ENCODE assay signal across 8 mouse cellular contexts in genomic region chr5:139404801-139405401, GRCm38 (mm10). TPM values are rescaled to one million over a fixed set of nuclear protein-coding genes. Genes with fewer than 3 reads are reported as not detected.
DNase-seq lines count a peak whose midpoint lies in the region; ATAC-seq and TF ChIP-seq lines count a peak whose summit lies in the region.
"Had no signal": no experiment of that assay in that cellular context is flagged by ENCODE, and none has a peak within 500 bp of the region (broad histone marks: within the 10 kb centered on the region; RNA-seq: fewer than 3 reads in every experiment).

TSS of gene C130050O18Rik (plus strand) at chr5:139405280.

- H3K27me3 ChIP-seq in liver, adult 2 months (ENCODE audit: control insufficient read depth, insufficient read depth, low read length) = no peaks in the 10 kb centered on the region
- H3K27me3 ChIP-seq in embryonic facial prominence, embryonic 15.5 days = no peaks in the 10 kb centered on the region
- H3K27me3 ChIP-seq in limb, embryonic 15.5 days = no peaks in the 10 kb centered on the region
- H3K27me3 ChIP-seq in neural tube, embryonic 13.5 days = no peaks in the 10 kb centered on the region
- H3K27me3 ChIP-seq: hindbrain, embryonic 15.5 days had no signal

- H3K27ac ChIP-seq in liver, adult 2 months (replicated peaks; ENCODE audit: insufficient read depth, low read depth, low read length) = peak within 1 kb of the TSS; percentile 10; the same call in 1 of the 2 replicates
- peak within 1 kb of the TSS; percentile 12; the same call in 1 of the 2 replicates for H3K27ac ChIP-seq in embryonic facial prominence, embryonic 15.5 days (replicated peaks)
- peak within 1 kb of the TSS; percentile 83 for H3K27ac ChIP-seq in limb, embryonic 15.5 days
- H3K27ac ChIP-seq in neural tube, embryonic 13.5 days (replicated peaks) = peak within 1 kb of the TSS; percentile 70
- H3K27ac ChIP-seq: hindbrain, embryonic 15.5 days had no signal

- H3K79me2 ChIP-seq in liver, adult 2 months (ENCODE audit: control insufficient read depth, insufficient read depth, low read length) = no peaks in the 10 kb centered on the region

- TF ChIP-seq POLR2A in liver, adult 2 months (IDR thresholded peaks at IDR 0.05; ENCODE audit: extremely low read depth, insufficient read depth, low read length) = no peak

- H3K9ac ChIP-seq in liver, adult 2 months (ENCODE audit: low read depth, low read length) = 0 out of 2 replicates have a peak within 1 kb of the TSS, but pooled peaks have one; percentile 39
- no peak within 1 kb of the TSS for H3K9ac ChIP-seq in embryonic facial prominence, embryonic 15.5 days
- no peak within 1 kb of the TSS for H3K9ac ChIP-seq in limb, embryonic 15.5 days
- no peak within 1 kb of the TSS for H3K9ac ChIP-seq in neural tube, embryonic 13.5 days
- H3K9ac ChIP-seq: hindbrain, embryonic 15.5 days had no signal

- H3K36me3 ChIP-seq in liver, adult 2 months (ENCODE audit: control insufficient read depth, insufficient read depth, low read length) = no peaks in the 10 kb centered on the region
- no peaks in the 10 kb centered on the region for H3K36me3 ChIP-seq in embryonic facial prominence, embryonic 15.5 days
- no peaks in the 10 kb centered on the region for H3K36me3 ChIP-seq in limb, embryonic 15.5 days
- H3K36me3 ChIP-seq in neural tube, embryonic 13.5 days = no peaks in the 10 kb centered on the region
- H3K36me3 ChIP-seq: hindbrain, embryonic 15.5 days had no signal

- no peak within 1 kb of the TSS for H3K4me2 ChIP-seq in embryonic facial prominence, embryonic 15.5 days (replicated peaks)
- peak within 1 kb of the TSS; percentile 5; the same call in 1 of the 2 replicates for H3K4me2 ChIP-seq in limb, embryonic 15.5 days
- H3K4me2 ChIP-seq in neural tube, embryonic 13.5 days = no peak within 1 kb of the TSS
- H3K4me2 ChIP-seq: hindbrain, embryonic 15.5 days had no signal

- H3K4me3 ChIP-seq in liver, adult 2 months (ENCODE audit: insufficient read depth, low read depth, low read length) = 0 out of 2 replicates have a peak within 1 kb of the TSS, but pooled peaks have one; percentile 3
- H3K4me3 ChIP-seq in embryonic facial prominence, embryonic 15.5 days (replicated peaks) = no peak within 1 kb of the TSS
- H3K4me3 ChIP-seq in limb, embryonic 15.5 days = no peak within 1 kb of the TSS
- no peak within 1 kb of the TSS for H3K4me3 ChIP-seq in neural tube, embryonic 13.5 days
- H3K4me3 ChIP-seq: hindbrain, embryonic 15.5 days had no signal

- TF ChIP-seq CTCF in liver, adult 2 months (IDR thresholded peaks at IDR 0.05; ENCODE audit: low read depth, low read length) = no peak

- H3K4me1 ChIP-seq in liver, adult 2 months (ENCODE audit: control insufficient read depth, insufficient read depth, low read length) = no peaks in the 10 kb centered on the region
- peaks cover 34% of the 10 kb centered on the region for H3K4me1 ChIP-seq in embryonic facial prominence, embryonic 15.5 days
- H3K4me1 ChIP-seq in limb, embryonic 15.5 days = peaks cover 38% of the 10 kb centered on the region
- peaks cover 46% of the 10 kb centered on the region for H3K4me1 ChIP-seq in neural tube, embryonic 13.5 days (replicated peaks)

- DNase-seq in liver, adult 2 months (ENCODE audit: extremely low read depth, low read depth, low spot score) = no peak
- no peak for DNase-seq in liver
- no peak for DNase-seq in cerebellum, adult 9-11 months

- no peaks in the 10 kb centered on the region for H3K9me3 ChIP-seq in embryonic facial prominence, embryonic 15.5 days (replicated peaks)
- no peaks in the 10 kb centered on the region for H3K9me3 ChIP-seq in limb, embryonic 15.5 days
- H3K9me3 ChIP-seq in neural tube, embryonic 13.5 days = no peaks in the 10 kb centered on the region
- H3K9me3 ChIP-seq: hindbrain, embryonic 15.5 days had no signal

- no peak for ATAC-seq in embryonic facial prominence, embryonic 15.5 days (ENCODE audit: insufficient number of reproducible peaks, low FRiP score, low TSS enrichment, low read depth)
- ATAC-seq in limb, embryonic 15.5 days (ENCODE audit: insufficient number of reproducible peaks, low FRiP score, low TSS enrichment, low read depth) = no peak
- no peak for ATAC-seq in neural tube, embryonic 13.5 days (ENCODE audit: low read depth)
- ATAC-seq in inflammation-experienced regulatory T-cells, adult 6 months = no peak

- WGBS in liver, adult 2 months = 85% methylated on average over 6 of the region's 6 CpGs
- WGBS in embryonic facial prominence, embryonic 15.5 days = 81% methylated on average over 6 of the region's 6 CpGs
- WGBS in limb, embryonic 15.5 days = 83% methylated on average over 6 of the region's 6 CpGs
- WGBS in neural tube, embryonic 13.5 days = 69% methylated on average over 6 of the region's 6 CpGs

RNA-seq across cellular contexts. Expression of gene C130050O18Rik, which starts in this region (rescaled TPM):
- total RNA-seq in liver, adult 2 months (2014; rRNA removed) = 0.18 and 0.54 TPM in 2 replicates
- 0.56 and 1.6 TPM in 2 replicates for polyA plus RNA-seq in liver, adult 2 months (2012; rRNA removed)
- 4.2 and 4.6 TPM in 2 replicates for polyA plus RNA-seq in embryonic facial prominence, embryonic 15.5 days (2015; fragmentation: Nextera tagmentation; extraction: Ambion mirVana)
- polyA plus RNA-seq in limb, embryonic 15.5 days (2015; fragmentation: Nextera tagmentation; extraction: Ambion mirVana) = 7.1 and 10.4 TPM in 2 replicates
- polyA plus RNA-seq in neural tube, embryonic 13.5 days (2015; fragmentation: Nextera tagmentation; extraction: Ambion mirVana) = 0.38 and 0.39 TPM in 2 replicates
- not detected for polyA plus RNA-seq in inflammation-experienced regulatory T-cells, adult 6 months (2017; shearing (Covaris generic))

Comparison
In these comparisons a context has a peak if more than half of its experiments do, and no peak if none do; other contexts are left out.
1. H3K27ac ChIP-seq: peak in every context shown above with its lines; median percentile 83 in limb, embryonic 15.5 days; 70 in neural tube, embryonic 13.5 days; 12 in embryonic facial prominence, embryonic 15.5 days; 10 in liver, adult 2 months.